Mouse (Mus musculus): ENCODE measurements around the gene Selenon.

- TF ChIP-seq CTCF (IDR thresholded peaks at IDR 0.05; ENCODE audit: low read depth, low read length), result no peak
- no peak for TF ChIP-seq POLR2A (IDR thresholded peaks at IDR 0.05; ENCODE audit: extremely low read depth, insufficient read depth, low read length)
These were observed 49.4 kb upstream of the Selenon start for GRCm38 (mm10) chr4:134601404-134601803.
